Mouse (Mus musculus): ENCODE results near the gene Ubl7.

- TF ChIP-seq CTCF (IDR thresholded peaks at IDR 0.05; ENCODE audit: control insufficient read depth, insufficient read depth, low read length), result no peak
- TF ChIP-seq POLR2A (IDR thresholded peaks at IDR 0.05; ENCODE audit: borderline replicate concordance, control insufficient read depth, low read depth, low read length), result no peak
Observed at GRCm38 (mm10) chr9:57907206-57907605, 3.6 kb upstream of the Ubl7 start.
